Mouse (Mus musculus): ENCODE results near the gene St3gal2. TPM values are rescaled to one million over a fixed set of nuclear protein-coding genes. Genes with fewer than 3 reads are reported as not detected.

Gene St3gal2
- polyA plus RNA-seq, 1 experiment from 2014 or later, result 15.3 TPM

- no peak overlapping the region for H3K4me3 ChIP-seq (replicated peaks)
- ATAC-seq, result no peak
- 90% methylated on average over 12 of the region's 12 CpGs for WGBS
Measured at GRCm38 (mm10) chr8:110936217-110936616, 16.5 kb downstream of the St3gal2 start.

GRCm38 (mm10) chr8:110938882-110939589 lies 19.3 kb downstream of the St3gal2 start:
- Histone ChIP-seq H3K4me3 (replicated peaks) (no peak overlapping the region), H3K4me2 (replicated peaks) (no peak overlapping the region), H3K4me1 (replicated peaks) (no peaks in the 10 kb centered on the region), H3K9me3 (no peaks in the 10 kb centered on the region), H3K27ac (no peak overlapping the region), H3K9ac (no peak overlapping the region), H3K27me3 (replicated peaks) (no peaks in the 10 kb centered on the region), H3K36me3 (no peaks in the 10 kb centered on the region)
- ATAC-seq, result no peak
- 64% methylated on average over 6 of the region's 6 CpGs for WGBS

More at GRCm38 (mm10) chr8:110936217-110936616, 16.5 kb downstream of the St3gal2 start:
- H3K36me3 ChIP-seq, result no peaks in the 10 kb centered on the region
- H3K9me3 ChIP-seq, result no peaks in the 10 kb centered on the region
- H3K27me3 ChIP-seq (replicated peaks), result no peaks in the 10 kb centered on the region
- H3K27ac ChIP-seq, result no peak overlapping the region
- H3K4me2 ChIP-seq (replicated peaks), result no peak overlapping the region
- H3K4me1 ChIP-seq (replicated peaks), result no peaks in the 10 kb centered on the region
- no peak overlapping the region for H3K9ac ChIP-seq

- Histone ChIP-seq H3K27ac (0 out of 2 replicates have a peak overlapping the region, but pooled peaks have one; percentile 3), H3K9ac (no peak overlapping the region), H3K27me3 (replicated peaks) (no peaks in the 10 kb centered on the region), H3K36me3 (no peaks in the 10 kb centered on the region), H3K9me3 (no peaks in the 10 kb centered on the region), H3K4me3 (replicated peaks) (no peak overlapping the region), H3K4me2 (replicated peaks) (no peak overlapping the region), H3K4me1 (replicated peaks) (no peaks in the 10 kb centered on the region)
- ATAC-seq, result no peak
- WGBS, result 80% methylated on average over 15 of the region's 15 CpGs
Measured at GRCm38 (mm10) chr8:110940682-110941452, 21.1 kb downstream of the St3gal2 start.

- H3K27me3 ChIP-seq (replicated peaks), result no peaks in the 10 kb centered on the region
- whole genome bisulfite sequencing, result 51% methylated on average over 10 of the region's 10 CpGs
- no peaks in the 10 kb centered on the region for H3K4me1 ChIP-seq (replicated peaks)
- no peak overlapping the region for H3K4me3 ChIP-seq (replicated peaks)
- H3K36me3 ChIP-seq, result no peaks in the 10 kb centered on the region
- H3K4me2 ChIP-seq (replicated peaks), result no peak overlapping the region
- H3K9ac ChIP-seq, result no peak overlapping the region
- 0 out of 2 replicates have a peak overlapping the region, but pooled peaks have one; percentile 3 for H3K27ac ChIP-seq
- no peaks in the 10 kb centered on the region for H3K9me3 ChIP-seq
- peak; percentile 63; the same call in 1 of the 2 replicates for ATAC-seq
Measured at GRCm38 (mm10) chr8:110941453-110941948, 21.8 kb downstream of the St3gal2 start.

GRCm38 (mm10) chr8:110944276-110944876 lies 24.7 kb downstream of the St3gal2 start:
- 76% methylated on average over 7 of the region's 7 CpGs for WGBS
- Histone ChIP-seq H3K4me1 (replicated peaks) (no peaks in the 10 kb centered on the region), H3K4me3 (replicated peaks) (no peak overlapping the region), H3K27me3 (replicated peaks) (no peaks in the 10 kb centered on the region), H3K9me3 (no peaks in the 10 kb centered on the region), H3K4me2 (replicated peaks) (no peak overlapping the region), H3K36me3 (no peaks in the 10 kb centered on the region), H3K9ac (no peak overlapping the region), H3K27ac (no peak overlapping the region)
- ATAC-seq, result no peak

DNA sequence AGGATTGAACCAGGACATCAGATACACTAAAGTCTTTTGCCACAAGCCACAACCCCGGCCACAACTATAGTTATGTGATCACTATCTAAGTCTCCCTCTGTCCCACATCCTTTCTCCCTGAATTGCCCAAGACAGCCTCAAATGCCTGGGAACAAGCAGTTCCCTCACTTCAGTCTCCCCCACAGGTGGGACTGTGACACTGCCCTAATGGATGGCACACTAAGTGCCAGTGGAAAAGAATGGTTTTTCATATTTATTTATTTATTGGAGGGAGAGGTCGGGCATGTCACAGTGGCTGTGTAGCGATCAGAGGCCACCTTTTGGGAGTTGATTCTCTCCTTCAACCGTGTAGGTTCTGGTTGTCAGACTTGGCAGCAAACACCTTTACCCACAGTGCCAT lies 26.0 kb downstream of the St3gal2 start:
- 75% methylated on average over 4 of the region's 4 CpGs for WGBS
- H3K9me3 ChIP-seq, result no peaks in the 10 kb centered on the region
- H3K4me2 ChIP-seq (replicated peaks), result no peak overlapping the region
- no peak overlapping the region for H3K4me3 ChIP-seq (replicated peaks)
- H3K36me3 ChIP-seq, result no peaks in the 10 kb centered on the region
- no peak overlapping the region for H3K9ac ChIP-seq
- ATAC-seq, result no peak
- H3K27me3 ChIP-seq (replicated peaks), result no peaks in the 10 kb centered on the region
- H3K4me1 ChIP-seq (replicated peaks), result no peaks in the 10 kb centered on the region
- H3K27ac ChIP-seq, result no peak overlapping the region

DNA sequence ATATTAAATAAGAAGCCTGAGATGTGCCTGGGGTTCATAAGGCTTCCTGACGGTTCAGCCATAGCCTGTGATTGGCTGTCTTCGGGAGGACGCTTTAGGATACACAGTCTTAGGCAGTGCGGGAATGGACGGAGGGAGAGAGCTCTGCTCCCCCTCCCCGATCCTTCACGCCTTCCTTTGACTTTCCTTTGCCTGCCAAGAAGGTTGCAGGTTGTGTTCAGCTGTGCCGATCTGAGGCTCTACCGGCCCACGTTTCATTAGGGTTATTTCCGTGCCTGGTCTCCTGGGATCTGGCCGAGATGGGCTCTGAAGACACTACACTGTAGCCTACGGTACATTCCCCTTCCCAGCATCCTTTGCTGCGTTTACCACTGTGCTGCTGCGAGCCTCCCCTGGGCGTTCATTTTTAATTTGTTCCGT lies 30.4 kb downstream of the St3gal2 start:
- H3K9me3 ChIP-seq, result no peaks in the 10 kb centered on the region
- no peak overlapping the region for H3K4me2 ChIP-seq (replicated peaks)
- H3K4me1 ChIP-seq (replicated peaks), result no peaks in the 10 kb centered on the region
- H3K4me3 ChIP-seq (replicated peaks), result no peak overlapping the region
- no peaks in the 10 kb centered on the region for H3K27me3 ChIP-seq (replicated peaks)
- no peak for ATAC-seq
- no peaks in the 10 kb centered on the region for H3K36me3 ChIP-seq
- 79% methylated on average over 17 of the region's 17 CpGs for WGBS
- no peak overlapping the region for H3K9ac ChIP-seq
- H3K27ac ChIP-seq, result no peak overlapping the region

GRCm38 (mm10) chr8:110954776-110955175 lies 35.1 kb downstream of the St3gal2 start:
- Histone ChIP-seq H3K4me1 (replicated peaks) (no peaks in the 10 kb centered on the region), H3K27me3 (replicated peaks) (no peaks in the 10 kb centered on the region), H3K9ac (no peak overlapping the region), H3K36me3 (no peaks in the 10 kb centered on the region; the same call in 1 of the 2 replicates), H3K27ac (no peak overlapping the region), H3K4me2 (replicated peaks) (no peak overlapping the region), H3K9me3 (no peaks in the 10 kb centered on the region), H3K4me3 (replicated peaks) (no peak overlapping the region)
- ATAC-seq, result no peak
- WGBS, result 71% methylated on average over 8 of the region's 8 CpGs

DNA sequence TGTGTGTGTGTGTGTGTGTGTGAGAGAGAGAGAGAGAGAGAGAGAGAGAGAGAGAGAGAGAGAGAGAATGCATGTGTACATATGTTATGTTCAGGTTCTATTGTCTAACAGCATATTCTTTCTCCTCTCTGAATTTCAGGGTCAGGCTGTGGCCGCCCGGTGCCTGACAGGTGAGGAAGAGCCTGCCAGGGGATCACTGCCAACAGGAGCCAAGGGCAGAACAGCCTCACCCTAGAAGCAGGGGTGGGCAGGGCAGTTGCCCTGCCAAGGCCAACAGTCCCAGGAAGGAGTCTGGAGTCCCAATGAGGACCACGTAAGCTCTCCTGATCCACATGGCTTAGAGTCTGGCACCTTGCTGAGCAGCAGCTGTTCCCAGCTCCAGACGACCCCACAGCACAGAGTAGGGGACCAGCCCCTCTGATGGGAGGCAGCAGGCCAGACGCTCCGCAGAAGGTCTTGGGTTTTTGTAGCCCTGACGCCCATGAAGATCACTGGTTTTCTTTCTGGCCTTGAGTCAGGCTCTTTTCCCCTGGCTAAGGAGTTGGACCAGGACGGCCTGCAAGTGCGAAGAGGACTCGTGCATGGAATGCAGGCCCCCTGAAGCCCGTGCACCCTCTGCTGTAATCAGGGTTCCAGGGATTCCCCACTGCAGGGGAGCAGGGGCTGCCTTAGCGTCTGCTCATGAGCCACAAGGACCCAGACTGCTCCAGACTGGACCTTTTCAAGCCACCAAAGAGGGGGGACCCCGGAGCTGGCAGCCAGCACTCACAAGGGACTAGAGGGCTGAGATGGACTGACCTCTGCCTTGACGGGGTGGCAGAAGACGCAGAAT lies 37.1 kb downstream of the St3gal2 start:
- no peaks in the 10 kb centered on the region for H3K4me1 ChIP-seq (replicated peaks)
- H3K36me3 ChIP-seq, result no peaks in the 10 kb centered on the region; the same call in 1 of the 2 replicates
- 90% methylated on average over 15 of the region's 15 CpGs for WGBS
- no peak overlapping the region for H3K27ac ChIP-seq
- no peaks in the 10 kb centered on the region for H3K27me3 ChIP-seq (replicated peaks)
- no peak for ATAC-seq
- no peak overlapping the region for H3K9ac ChIP-seq
- H3K4me2 ChIP-seq (replicated peaks), result no peak overlapping the region
- H3K9me3 ChIP-seq, result no peaks in the 10 kb centered on the region
- no peak overlapping the region for H3K4me3 ChIP-seq (replicated peaks)

GRCm38 (mm10) chr8:110957471-110957870 lies 37.7 kb downstream of the St3gal2 start:
- Histone ChIP-seq H3K4me3 (replicated peaks) (no peak overlapping the region), H3K27ac (no peak overlapping the region), H3K36me3 (no peaks in the 10 kb centered on the region; the same call in 1 of the 2 replicates), H3K4me2 (replicated peaks) (no peak overlapping the region), H3K9me3 (no peaks in the 10 kb centered on the region), H3K4me1 (replicated peaks) (no peaks in the 10 kb centered on the region), H3K27me3 (replicated peaks) (no peaks in the 10 kb centered on the region), H3K9ac (no peak overlapping the region)
- 92% methylated on average over 19 of the region's 19 CpGs for WGBS
- no peak for ATAC-seq

DNA sequence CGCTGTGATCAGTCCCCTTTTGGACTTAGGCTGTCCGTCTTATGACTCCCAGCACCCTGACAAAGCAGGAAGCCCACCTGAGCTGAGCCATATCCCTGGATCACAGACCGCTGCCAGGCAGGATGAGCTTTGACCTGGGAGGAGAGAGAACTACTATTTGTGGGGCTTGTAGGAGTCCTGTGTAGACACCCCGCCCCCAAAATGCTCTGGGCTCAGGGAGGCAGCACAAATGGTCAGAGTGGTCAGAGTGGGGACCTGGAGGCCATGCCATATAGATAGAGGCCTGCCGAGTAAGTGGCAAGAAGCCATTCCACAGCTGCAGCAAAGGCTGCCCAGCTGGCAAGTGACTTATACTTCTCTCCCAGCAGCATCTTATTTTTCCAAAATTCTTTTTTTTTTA lies 38.4 kb downstream of the St3gal2 start:
- no peaks in the 10 kb centered on the region for H3K27me3 ChIP-seq (replicated peaks)
- H3K27ac ChIP-seq, result no peak overlapping the region
- no peaks in the 10 kb centered on the region for H3K9me3 ChIP-seq
- WGBS, result 88% methylated on average over 5 of the region's 5 CpGs
- no peak for ATAC-seq
- H3K4me3 ChIP-seq (replicated peaks), result no peak overlapping the region
- no peak overlapping the region for H3K9ac ChIP-seq
- H3K4me2 ChIP-seq (replicated peaks), result no peak overlapping the region
- no peaks in the 10 kb centered on the region; the same call in 1 of the 2 replicates for H3K36me3 ChIP-seq
- no peaks in the 10 kb centered on the region for H3K4me1 ChIP-seq (replicated peaks)

Data from intestine, embryonic 15.5 days (tissue).